13 mouse cellular contexts compared by ENCODE assay signal in the genomic region with DNA sequence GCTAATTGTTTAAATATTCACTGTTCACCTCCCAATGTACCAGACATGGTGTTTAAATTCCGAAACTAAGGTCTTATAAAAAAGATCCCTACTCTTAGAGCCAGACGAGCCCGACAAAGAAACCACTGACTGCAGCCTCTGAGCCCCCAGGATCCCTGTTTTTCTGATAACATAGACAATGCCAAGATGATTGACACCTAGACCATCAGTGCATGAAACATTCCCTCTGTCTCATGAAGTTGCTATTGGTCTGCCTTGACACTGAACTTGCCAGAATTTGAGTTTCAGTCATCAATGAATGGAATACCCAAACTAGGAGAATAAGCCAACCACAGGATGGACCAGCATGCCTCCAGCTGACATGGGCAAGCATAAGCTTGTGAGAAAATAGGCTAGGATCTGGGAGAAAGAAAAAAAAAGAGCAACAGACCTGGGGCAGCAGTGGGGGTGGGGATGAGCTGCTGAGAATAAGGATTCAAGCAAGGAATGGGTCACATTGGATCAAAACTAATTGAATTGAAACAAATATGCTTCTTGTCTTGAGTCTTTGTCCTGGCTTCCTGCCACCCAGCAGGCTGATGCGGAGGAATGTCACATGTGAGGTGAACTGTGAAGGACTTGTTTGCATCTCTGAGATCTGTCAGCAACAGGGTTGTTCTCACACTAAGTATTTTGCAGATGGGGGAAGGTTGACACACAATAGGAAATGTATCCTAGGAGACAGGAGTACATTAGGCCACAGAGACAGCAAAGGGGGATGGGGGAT.
DNase-seq lines count a peak whose midpoint lies in the region; ATAC-seq and TF ChIP-seq lines count a peak whose summit lies in the region.
"Had no signal": no experiment of that assay in that cellular context is flagged by ENCODE, and none has a peak within 500 bp of the region (broad histone marks: within the 10 kb centered on the region; RNA-seq: fewer than 3 reads in every experiment).

No protein-coding gene starts in this region.

- no peak overlapping the region for H3K4me2 ChIP-seq in kidney, embryonic 14.5 days (replicated peaks; ENCODE audit: low read depth, low read length)
- H3K4me2 ChIP-seq in hindbrain, embryonic 11.5 days (replicated peaks; ENCODE audit: low read depth, low read length) = no peak overlapping the region
- H3K4me2 ChIP-seq: neural tube, embryonic 13.5 days; stomach, embryonic 15.5 days had no signal

- TF ChIP-seq CTCF in brain, embryonic 14.5 days (IDR thresholded peaks at IDR 0.05; ENCODE audit: borderline replicate concordance, extremely low read depth, insufficient read depth, insufficient read length) = no peak
- TF ChIP-seq CTCF in cerebellum, adult 2 months (IDR thresholded peaks at IDR 0.05; ENCODE audit: borderline replicate concordance, insufficient read depth, low read depth, low read length) = no peak

- no peaks in the 10 kb centered on the region for H3K9me3 ChIP-seq in kidney, embryonic 14.5 days (ENCODE audit: control insufficient read depth, low read length)
- H3K9me3 ChIP-seq in hindbrain, embryonic 11.5 days (ENCODE audit: control insufficient read depth, low read length) = no peaks in the 10 kb centered on the region
- H3K9me3 ChIP-seq: neural tube, embryonic 13.5 days; stomach, embryonic 15.5 days had no signal

- no peak overlapping the region for H3K9ac ChIP-seq in kidney, embryonic 14.5 days (ENCODE audit: low read depth, low read length)
- no peak overlapping the region for H3K9ac ChIP-seq in hindbrain, embryonic 11.5 days (ENCODE audit: low read depth, low read length)
- H3K9ac ChIP-seq: liver, embryonic 14.5 days; neural tube, embryonic 13.5 days; stomach, embryonic 15.5 days had no signal

- no peaks in the 10 kb centered on the region for H3K27me3 ChIP-seq in kidney, embryonic 14.5 days (ENCODE audit: control insufficient read depth, insufficient read depth, low read length)
- H3K27me3 ChIP-seq in hindbrain, embryonic 11.5 days (ENCODE audit: control insufficient read depth, insufficient read depth, low read length) = no peaks in the 10 kb centered on the region
- H3K27me3 ChIP-seq in cerebellum, adult 2 months (ENCODE audit: control insufficient read depth, insufficient read depth, low read length) = no peaks in the 10 kb centered on the region
- H3K27me3 ChIP-seq: neural tube, embryonic 13.5 days; stomach, embryonic 15.5 days had no signal

- no peaks in the 10 kb centered on the region for H3K36me3 ChIP-seq in kidney, embryonic 14.5 days (ENCODE audit: control insufficient read depth, insufficient read depth, low read length)
- no peaks in the 10 kb centered on the region for H3K36me3 ChIP-seq in hindbrain, embryonic 11.5 days (ENCODE audit: control insufficient read depth, insufficient read depth, low read length)
- H3K36me3 ChIP-seq: neural tube, embryonic 13.5 days; stomach, embryonic 15.5 days had no signal

- ATAC-seq in kidney, embryonic 14.5 days (ENCODE audit: low FRiP score, low TSS enrichment) = no peak
- ATAC-seq in hindbrain, embryonic 11.5 days (ENCODE audit: low FRiP score) = peak; percentile 80

- DNase-seq in kidney, postnatal 4 days = peak; percentile 12 to 25
- peak; percentile 71 for DNase-seq in brain, embryonic 14.5 days (ENCODE audit: low read depth)
- peak; percentile 41 for DNase-seq in hindbrain, embryonic 11.5 days (ENCODE audit: low spot score)
- peak; percentile 51 for DNase-seq in retina, embryonic 14.5 days (ENCODE audit: low spot score)
- no peak for DNase-seq in adrenal gland, adult (ENCODE audit: inconsistent age in 2 of 2, low spot score in 1 of 2)
- no peak for DNase-seq in cerebellum, adult 2 months
- DNase-seq: adrenal gland, postnatal 14 days; cerebellum, adult 18-20 months; heart, postnatal 14 days had no signal

- WGBS in kidney, embryonic 14.5 days = 78% methylated on average over 4 of the region's 4 CpGs
- 37% methylated on average over 4 of the region's 4 CpGs for WGBS in hindbrain, embryonic 11.5 days
- WGBS in cerebellum, adult 2 months = 55% methylated on average over 4 of the region's 4 CpGs

- no peak for TF ChIP-seq POLR2A in brain, embryonic 14.5 days (IDR thresholded peaks at IDR 0.05; ENCODE audit: borderline replicate concordance, extremely low read depth, insufficient read depth, insufficient read length, poor library complexity, severe bottlenecking)
- TF ChIP-seq POLR2A in cerebellum, adult 2 months (IDR thresholded peaks at IDR 0.05; ENCODE audit: borderline replicate concordance, insufficient read depth, low read length) = no peak

- no peak overlapping the region for H3K27ac ChIP-seq in kidney, embryonic 14.5 days (ENCODE audit: low read depth, low read length)
- H3K27ac ChIP-seq in hindbrain, embryonic 11.5 days (ENCODE audit: low read depth, low read length) = no peak overlapping the region
- no peak overlapping the region for H3K27ac ChIP-seq in cerebellum, adult 2 months (ENCODE audit: insufficient read depth, low read length)
- H3K27ac ChIP-seq: liver, embryonic 14.5 days; neural tube, embryonic 13.5 days; stomach, embryonic 15.5 days had no signal

- H3K4me1 ChIP-seq in kidney, embryonic 14.5 days (ENCODE audit: control insufficient read depth, insufficient read depth, low read length) = no peaks in the 10 kb centered on the region
- H3K4me1 ChIP-seq in hindbrain, embryonic 11.5 days (replicated peaks; ENCODE audit: control insufficient read depth, insufficient read depth, low read length) = no peaks in the 10 kb centered on the region
- H3K4me1 ChIP-seq in cerebellum, adult 2 months (ENCODE audit: control insufficient read depth, insufficient read depth, low read length) = no peaks in the 10 kb centered on the region; the same call in 1 of the 2 replicates
- H3K4me1 ChIP-seq: neural tube, embryonic 13.5 days; stomach, embryonic 15.5 days had no signal

- no peak overlapping the region for H3K4me3 ChIP-seq in kidney, embryonic 14.5 days (ENCODE audit: low read length)
- no peak overlapping the region for H3K4me3 ChIP-seq in hindbrain, embryonic 11.5 days (ENCODE audit: low read depth, low read length)
- H3K4me3 ChIP-seq in cerebellum, adult 2 months (replicated peaks; ENCODE audit: insufficient read depth, low read depth, low read length) = no peak overlapping the region
- H3K4me3 ChIP-seq: neural tube, embryonic 13.5 days; stomach, embryonic 15.5 days had no signal

Comparison
In these comparisons a context has a peak if more than half of its experiments do, and no peak if none do; other contexts are left out.
1. DNase-seq: peak in kidney, postnatal 4 days (2 of 2), brain, embryonic 14.5 days (single experiment), hindbrain, embryonic 11.5 days (single experiment) and retina, embryonic 14.5 days (single experiment); none in adrenal gland, adult (0 of 2) and cerebellum, adult 2 months (0 of 2).